Mouse (Mus musculus) neural tube, embryonic 11.5 days (tissue): ENCODE results near the gene Coq4. TPM values are rescaled to one million over a fixed set of nuclear protein-coding genes. Genes with fewer than 3 reads are reported as not detected.

Experiments used
- ATAC-seq: fragments of 200-750 bp; cut with Nextera tagmentation; 2 replicates; pipeline ENCODE4 v1.8.0; 2017; ENCODE audit warnings: moderate number of reproducible peaks, mild to moderate bottlenecking, moderate TSS enrichment, moderate library complexity; ENCODE audit not compliant: insufficient read depth, low FRiP score, low TSS enrichment
- DNase-seq: peaks from one replicate; pipeline ENCODE4 v3.0.0-alpha.2; 2015; ENCODE audit warnings: low spot score
- H3K27ac ChIP-seq: fragments of 300-500 bp; sonication (generic); 2 replicates; pipeline ENCODE4 v1.5.1; 2014; ENCODE audit warnings: low read depth, mild to moderate bottlenecking, low read length
- H3K27me3 ChIP-seq: fragments of 300-500 bp; sonication (generic); 2 replicates; pipeline ENCODE4 v1.6.1; 2014; ENCODE audit warnings: mild to moderate bottlenecking, low read length, mixed read lengths; ENCODE audit not compliant: control insufficient read depth, insufficient read depth
- H3K36me3 ChIP-seq: fragments of 300-500 bp; sonication (generic); 2 replicates; pipeline ENCODE4 v1.6.1; 2014; ENCODE audit warnings: mild to moderate bottlenecking, low read length, moderate library complexity, mixed read lengths; ENCODE audit not compliant: control insufficient read depth, insufficient read depth
- H3K4me1 ChIP-seq: fragments of 300-500 bp; sonication (generic); 2 replicates; pipeline ENCODE4 v1.6.1; 2014; ENCODE audit warnings: low read length, mixed read lengths; ENCODE audit not compliant: control insufficient read depth, insufficient read depth
- H3K4me2 ChIP-seq: fragments of 300-500 bp; sonication (generic); 2 replicates; pipeline ENCODE4 v1.6.1; 2014; ENCODE audit warnings: low read depth, mild to moderate bottlenecking, moderate library complexity
- H3K4me3 ChIP-seq: fragments of 300-500 bp; sonication (generic); 2 replicates; pipeline ENCODE4 v1.5.1; 2014; ENCODE audit warnings: low read depth, low read length
- H3K9ac ChIP-seq: fragments of 300-500 bp; sonication (generic); 2 replicates; pipeline ENCODE4 v1.6.1; 2014; ENCODE audit warnings: mild to moderate bottlenecking, low read length
- H3K9me3 ChIP-seq: fragments of 300-500 bp; sonication (generic); 2 replicates; pipeline ENCODE4 v1.6.1; 2016; ENCODE audit warnings: low read length; ENCODE audit not compliant: control insufficient read depth
- WGBS: fragments of 180-500 bp; shearing (Covaris S2); extraction: QIAGEN DNeasy Blood & Tissue Kit; methylation state at CpG from one replicate; pipeline ENCODE4 v1.1.7; 2014; 5-methylcytosine and 5-hydroxymethylcytosine counted together
- polyA plus RNA-seq: library from polyadenylated mRNA; unstranded; fragments of >200 nt; fragmentation: Nextera tagmentation; extraction: Ambion mirVana; gene quantifications from 2 replicates; pipeline ENCODE4 v1.2.1, GENCODE M21; 2014

Gene Coq4
- 41.8 and 46.6 TPM in 2 replicates for polyA plus RNA-seq

DNA sequence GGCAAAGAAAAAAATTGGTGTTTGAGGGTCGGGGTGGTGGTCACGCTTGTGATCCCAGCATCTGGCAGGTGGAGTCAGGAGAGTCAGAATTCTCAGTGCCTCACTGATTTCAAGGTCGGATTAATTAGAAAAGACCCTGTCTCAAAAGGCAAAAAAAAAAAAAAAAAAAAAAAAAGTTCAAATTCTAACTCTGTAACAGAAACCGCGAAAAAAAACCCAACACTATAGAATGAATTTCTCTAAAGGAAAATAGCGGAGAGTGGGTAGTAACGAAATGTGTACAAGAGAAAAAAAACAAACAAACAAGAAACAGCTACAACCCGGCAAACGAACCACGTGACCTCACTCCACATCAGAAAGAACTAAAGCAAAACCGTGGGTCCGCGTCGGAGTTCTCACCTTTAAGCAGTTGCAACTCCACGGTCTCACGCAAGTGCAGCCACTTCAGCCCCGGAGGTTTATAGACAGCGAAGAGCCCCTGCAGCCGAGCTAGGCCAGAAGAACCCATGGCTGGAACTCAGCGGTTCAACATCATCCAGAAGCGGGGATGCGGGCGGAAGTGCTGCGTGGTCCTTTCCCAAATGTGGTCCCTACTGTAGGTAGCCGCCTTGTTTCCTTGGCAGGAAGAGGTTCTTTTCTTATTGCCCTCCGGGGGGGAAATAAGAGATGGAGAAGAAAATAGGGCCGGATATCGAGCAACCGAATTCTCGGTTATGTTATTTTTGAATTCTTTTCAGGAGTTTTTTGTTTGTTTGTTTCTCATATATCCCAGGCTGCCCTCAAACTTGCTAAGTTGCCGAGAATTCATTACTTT, at the start of gene Coq4:
TSS of gene Coq4 (plus strand) at position 390 of the 814 bp plus-strand sequence.
- ATAC-seq (peak; percentile 72; the same call in 1 of the 2 replicates), DNase-seq (peak; percentile 89)
- peak within 1 kb of the TSS; percentile 69 for H3K4me3 ChIP-seq
- peaks cover 20% of the 10 kb centered on the region for H3K36me3 ChIP-seq
- peak within 1 kb of the TSS; percentile 57 for H3K4me2 ChIP-seq
- WGBS, result 2% methylated on average over 31 of the region's 31 CpGs
- H3K27me3 ChIP-seq, result no peaks in the 10 kb centered on the region
- no peak within 1 kb of the TSS for H3K27ac ChIP-seq
- H3K4me1 ChIP-seq, result peaks cover 6% of the 10 kb centered on the region; the same call in 1 of the 2 replicates
- peak within 1 kb of the TSS; percentile 72 for H3K9ac ChIP-seq
- H3K9me3 ChIP-seq, result no peaks in the 10 kb centered on the region

DNA sequence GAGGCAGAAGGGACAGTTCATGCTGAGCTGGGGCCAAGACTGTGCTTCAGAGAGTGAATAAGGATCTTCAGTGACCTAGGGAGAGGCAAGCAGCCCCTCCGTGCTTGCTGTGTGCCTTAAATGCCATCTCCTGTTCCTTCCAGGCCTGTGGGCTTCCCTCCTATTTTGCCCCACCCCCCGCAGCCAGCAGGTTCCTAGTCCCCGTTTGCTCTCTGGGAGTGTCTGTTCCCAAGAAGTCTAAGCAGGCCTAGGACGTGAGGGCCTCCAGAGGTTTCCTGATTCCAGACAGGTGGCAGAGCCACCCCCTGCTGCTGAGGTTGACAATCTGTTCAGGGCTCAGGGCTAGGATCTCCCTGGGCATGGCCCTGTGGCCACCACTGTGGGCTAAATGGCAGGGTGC, 48.5 kb upstream of the Coq4 start:
- Histone ChIP-seq H3K4me3 (no peak overlapping the region), H3K27ac (no peak overlapping the region), H3K4me1 (no peaks in the 10 kb centered on the region), H3K9ac (no peak overlapping the region), H3K4me2 (no peak overlapping the region), H3K36me3 (peaks cover 7% of the 10 kb centered on the region), H3K27me3 (no peaks in the 10 kb centered on the region), H3K9me3 (no peaks in the 10 kb centered on the region)
- WGBS, result 71% methylated on average over 4 of the region's 4 CpGs
- DNase-seq (no peak), ATAC-seq (no peak)

GRCm38 (mm10) chr2:29739368-29739767, 47.9 kb upstream of the Coq4 start:
- H3K4me3 ChIP-seq, result no peak overlapping the region
- DNase-seq (no peak), ATAC-seq (no peak)
- H3K4me1 ChIP-seq, result no peaks in the 10 kb centered on the region
- H3K9ac ChIP-seq, result no peak overlapping the region
- WGBS, result 74% methylated on average over 5 of the region's 5 CpGs
- H3K9me3 ChIP-seq, result no peaks in the 10 kb centered on the region
- H3K27ac ChIP-seq, result no peak overlapping the region
- H3K36me3 ChIP-seq, result peaks cover 7% of the 10 kb centered on the region
- H3K4me2 ChIP-seq, result no peak overlapping the region
- H3K27me3 ChIP-seq, result no peaks in the 10 kb centered on the region

DNA sequence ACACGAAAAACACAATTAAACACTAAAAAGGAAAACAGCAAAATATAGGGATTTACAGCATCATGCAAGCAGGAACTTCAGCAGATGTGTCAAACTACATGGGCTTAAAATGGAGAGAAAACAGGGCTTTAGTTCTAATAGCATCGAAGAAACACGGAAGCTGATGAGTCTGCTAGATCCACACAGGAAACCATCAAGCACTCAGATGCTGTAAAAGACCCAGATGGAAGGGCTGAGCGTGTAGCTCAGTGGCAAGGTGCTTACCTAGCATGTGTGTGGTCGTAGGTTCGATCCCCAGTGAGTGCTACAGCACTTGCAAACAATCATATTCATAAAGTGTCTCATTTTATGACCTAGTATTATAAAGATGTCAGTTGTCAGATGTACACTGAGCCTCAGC, 46.1 kb upstream of the Coq4 start:
- H3K4me3 ChIP-seq, result no peak overlapping the region
- peaks cover 3% of the 10 kb centered on the region; the same call in 1 of the 2 replicates for H3K27me3 ChIP-seq
- no peak for ATAC-seq
- H3K4me2 ChIP-seq, result no peak overlapping the region
- H3K9ac ChIP-seq, result no peak overlapping the region
- peaks cover 5% of the 10 kb centered on the region for H3K36me3 ChIP-seq
- WGBS, result 90% methylated on average over 6 of the region's 6 CpGs
- no peak for DNase-seq
- no peaks in the 10 kb centered on the region for H3K9me3 ChIP-seq
- no peaks in the 10 kb centered on the region for H3K4me1 ChIP-seq
- H3K27ac ChIP-seq, result no peak overlapping the region

- Histone ChIP-seq H3K27me3 (peaks cover 18% of the 10 kb centered on the region), H3K9ac (no peak overlapping the region), H3K4me1 (peaks cover 4% of the 10 kb centered on the region; the same call in 1 of the 2 replicates), H3K27ac (no peak overlapping the region), H3K4me2 (no peak overlapping the region), H3K4me3 (no peak overlapping the region), H3K36me3 (no peaks in the 10 kb centered on the region; the same call in none of the 2 replicates), H3K9me3 (no peaks in the 10 kb centered on the region)
- 95% methylated on average over 6 of the region's 6 CpGs for WGBS
- no peak for DNase-seq
- ATAC-seq, result no peak
These were observed 43.0 kb upstream of the Coq4 start for GRCm38 (mm10) chr2:29744256-29744655.

DNA sequence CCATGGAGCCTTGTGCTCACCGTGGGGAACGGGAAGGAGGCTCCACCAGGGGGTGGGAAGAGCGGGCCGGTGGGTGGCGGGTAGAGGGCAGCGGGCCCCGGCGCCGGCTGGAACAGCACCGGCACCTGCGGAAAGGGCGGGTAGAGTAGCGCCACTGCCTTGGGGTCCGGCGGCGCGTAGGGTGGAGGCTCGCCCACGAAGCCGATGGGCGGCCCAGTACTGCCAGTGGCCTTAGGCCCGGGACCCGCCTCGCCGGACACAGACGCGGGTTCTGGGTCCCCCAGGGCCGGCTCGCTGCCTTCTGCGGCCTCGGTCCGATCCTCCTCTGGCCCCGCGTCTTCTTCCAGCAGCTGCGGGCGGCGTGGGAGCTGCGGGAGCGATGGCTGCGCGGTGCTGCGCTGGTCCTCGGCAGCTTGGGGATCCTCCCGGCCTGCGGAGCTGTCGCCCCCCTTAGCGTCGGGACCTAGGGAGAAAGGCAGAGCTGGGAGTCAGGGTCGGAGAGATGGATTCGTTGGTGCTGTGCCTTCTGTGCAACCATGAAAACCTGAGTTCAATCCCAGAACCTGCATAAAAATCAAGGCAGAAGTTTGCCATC, 40.0 kb upstream of the Coq4 start:
- Histone ChIP-seq H3K4me3 (peak overlapping the region; percentile 35), H3K9me3 (no peaks in the 10 kb centered on the region), H3K27me3 (peaks cover 39% of the 10 kb centered on the region), H3K36me3 (no peaks in the 10 kb centered on the region), H3K4me1 (peaks cover 10% of the 10 kb centered on the region; the same call in 1 of the 2 replicates), H3K9ac (peak overlapping the region; percentile 50), H3K4me2 (peak overlapping the region; percentile 64), H3K27ac (no peak overlapping the region)
- 4% methylated on average over 45 of the region's 50 CpGs for WGBS
- DNase-seq (no peak), ATAC-seq (no peak)

DNA sequence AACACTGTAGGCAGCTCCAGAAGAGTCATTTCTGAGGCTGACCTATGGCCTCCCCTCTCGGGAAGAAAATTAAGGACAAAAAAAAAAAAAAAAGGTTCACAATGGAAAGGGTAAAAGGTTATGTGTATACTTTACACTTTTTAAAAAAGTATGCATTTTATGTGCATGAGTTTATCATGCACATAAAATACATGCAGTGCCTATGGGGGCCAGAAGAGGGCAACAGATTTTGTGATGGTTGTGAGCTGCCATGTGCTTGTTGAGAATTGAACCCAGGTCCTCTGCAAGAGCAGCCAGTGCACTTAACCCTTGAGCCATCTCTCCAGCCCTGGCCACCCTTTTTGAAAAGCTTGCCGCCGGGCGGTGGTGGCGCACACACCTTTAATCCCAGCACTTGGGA, 39.4 kb upstream of the Coq4 start:
- H3K4me2 ChIP-seq, result no peak overlapping the region; the same call in 1 of the 2 replicates
- H3K4me3 ChIP-seq, result no peak overlapping the region; the same call in 1 of the 2 replicates
- no peak for DNase-seq

GRCm38 (mm10) chr2:29748499-29748898, 38.8 kb upstream of the Coq4 start:
- peaks cover 10% of the 10 kb centered on the region; the same call in 1 of the 2 replicates for H3K4me1 ChIP-seq
- H3K4me2 ChIP-seq, result no peak overlapping the region
- DNase-seq (no peak), ATAC-seq (no peak)
- H3K9ac ChIP-seq, result no peak overlapping the region
- 87% methylated on average over 4 of the region's 4 CpGs for WGBS
- H3K27ac ChIP-seq, result no peak overlapping the region
- H3K36me3 ChIP-seq, result no peaks in the 10 kb centered on the region
- H3K4me3 ChIP-seq, result no peak overlapping the region
- H3K9me3 ChIP-seq, result no peaks in the 10 kb centered on the region
- H3K27me3 ChIP-seq, result peaks cover 41% of the 10 kb centered on the region

More for the DNA sequence above, 39.4 kb upstream of the Coq4 start:
- peaks cover 10% of the 10 kb centered on the region; the same call in 1 of the 2 replicates for H3K4me1 ChIP-seq
- H3K36me3 ChIP-seq, result no peaks in the 10 kb centered on the region
- no peak overlapping the region for H3K9ac ChIP-seq
- no peak for ATAC-seq
- peaks cover 41% of the 10 kb centered on the region for H3K27me3 ChIP-seq
- 64% methylated on average over 5 of the region's 5 CpGs for WGBS
- no peaks in the 10 kb centered on the region for H3K9me3 ChIP-seq
- no peak overlapping the region for H3K27ac ChIP-seq
